Mouse (Mus musculus): ENCODE measurements around the gene Bub1b. TPM values are rescaled to one million over a fixed set of nuclear protein-coding genes. Genes with fewer than 3 reads are reported as not detected.

Gene Bub1b
- polyA plus RNA-seq, 1 experiment from 2014 or later, result 11.4 TPM

DNA sequence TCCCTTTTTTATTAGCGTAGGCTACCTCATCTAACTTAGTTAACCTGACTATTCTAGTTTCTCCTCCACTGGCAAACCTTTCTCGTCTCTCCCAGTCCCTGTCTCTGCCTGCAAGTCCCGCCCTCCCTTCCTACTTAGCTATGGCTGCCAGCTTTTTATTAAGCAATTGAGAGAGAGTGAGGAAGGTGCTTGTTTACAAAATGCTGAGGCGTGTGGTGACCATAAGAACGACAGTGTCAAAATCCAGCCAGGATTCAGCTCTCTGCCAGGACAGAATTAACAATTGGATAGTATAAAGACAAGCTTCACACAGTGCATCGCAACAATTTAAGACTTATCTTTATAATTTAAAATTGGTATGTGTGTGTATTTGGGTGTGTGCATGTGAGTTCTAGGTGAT, 6.1 kb downstream of the Bub1b start:
- Histone ChIP-seq H3K36me3 (ENCODE audit: control insufficient read depth, insufficient read depth, low read length) (peaks cover 6% of the 10 kb centered on the region; the same call in 1 of the 2 replicates), H3K4me1 (replicated peaks; ENCODE audit: control insufficient read depth, insufficient read depth) (no peaks in the 10 kb centered on the region)

DNA sequence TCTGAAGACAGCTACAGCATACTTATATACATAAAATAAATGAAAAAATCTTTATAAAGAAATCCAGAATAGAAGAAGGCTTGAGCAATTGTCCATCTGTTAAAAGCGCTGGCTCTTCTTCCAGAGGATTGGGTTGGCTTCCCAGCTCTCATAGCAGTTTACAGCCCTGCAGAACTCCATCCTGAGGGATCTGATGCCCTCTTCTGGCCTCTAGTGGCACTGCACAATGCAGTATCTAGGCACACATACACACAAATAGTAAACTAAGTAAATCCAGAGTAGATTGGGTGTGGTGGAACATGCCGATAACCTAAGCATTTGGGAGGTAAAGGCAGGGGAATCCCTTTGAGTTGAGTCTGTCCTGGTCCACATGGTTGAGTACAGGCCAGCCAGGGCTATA, 8.0 kb downstream of the Bub1b start:
- H3K4me3 ChIP-seq (ENCODE audit: low read depth, low read length), result no peak overlapping the region
- H3K27ac ChIP-seq (replicated peaks), result no peak overlapping the region
- no peak overlapping the region for H3K9ac ChIP-seq (ENCODE audit: low read length)
- WGBS, result 79% methylated on average over 2 of the region's 2 CpGs
- DNase-seq (ENCODE audit: low spot score) (peak; percentile 27), ATAC-seq (ENCODE audit: low FRiP score, low TSS enrichment) (no peak)
- H3K4me2 ChIP-seq (replicated peaks; ENCODE audit: low read depth), result no peak overlapping the region
- no peak for TF ChIP-seq EP300 (optimal IDR thresholded peaks at IDR 0.05)
- peak; percentile 77 for TF ChIP-seq CTCF (IDR thresholded peaks at IDR 0.05; ENCODE audit: low read depth)
- no peaks in the 10 kb centered on the region for H3K27me3 ChIP-seq (ENCODE audit: control insufficient read depth, insufficient read depth, low read length)
- no peaks in the 10 kb centered on the region for H3K4me1 ChIP-seq (replicated peaks; ENCODE audit: control insufficient read depth, insufficient read depth)
- H3K9me3 ChIP-seq (ENCODE audit: control insufficient read depth, low read length), result no peaks in the 10 kb centered on the region
- H3K36me3 ChIP-seq (ENCODE audit: control insufficient read depth, insufficient read depth, low read length), result peaks cover 6% of the 10 kb centered on the region; the same call in 1 of the 2 replicates

More for the DNA sequence above, 6.1 kb downstream of the Bub1b start:
- Histone ChIP-seq H3K9ac (ENCODE audit: low read length) (no peak overlapping the region), H3K4me3 (ENCODE audit: low read depth, low read length) (no peak overlapping the region), H3K27me3 (ENCODE audit: control insufficient read depth, insufficient read depth, low read length) (no peaks in the 10 kb centered on the region), H3K4me2 (replicated peaks; ENCODE audit: low read depth) (no peak overlapping the region), H3K9me3 (ENCODE audit: control insufficient read depth, low read length) (no peaks in the 10 kb centered on the region), H3K27ac (replicated peaks) (no peak overlapping the region)
- TF ChIP-seq CTCF (IDR thresholded peaks at IDR 0.05; ENCODE audit: low read depth), result no peak
- TF ChIP-seq EP300 (optimal IDR thresholded peaks at IDR 0.05), result no peak
- ATAC-seq (ENCODE audit: low FRiP score, low TSS enrichment) (no peak), DNase-seq (ENCODE audit: low spot score) (no peak)
- 82% methylated on average over 6 of the region's 6 CpGs for WGBS

DNA sequence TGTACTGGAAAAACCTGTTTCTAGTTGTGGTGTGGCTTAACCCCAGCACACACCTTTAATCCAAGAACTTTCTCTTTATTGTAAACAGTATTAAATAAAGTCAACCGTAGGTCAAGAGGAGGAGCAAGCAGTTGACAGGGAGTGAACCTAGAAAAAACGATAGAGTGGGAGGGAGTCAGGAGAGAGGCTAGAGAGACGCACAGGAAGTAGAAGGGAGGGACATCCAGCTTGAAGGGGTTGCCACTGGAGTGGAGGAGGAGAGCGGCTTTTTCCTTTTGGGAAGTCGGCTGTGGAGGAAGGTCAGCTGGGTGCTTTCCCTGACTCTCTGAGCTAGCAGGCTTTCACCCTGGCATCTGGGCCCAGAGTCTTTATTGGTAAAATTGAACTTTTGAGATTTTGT, 9.0 kb downstream of the Bub1b start:
- no peaks in the 10 kb centered on the region for H3K9me3 ChIP-seq (ENCODE audit: control insufficient read depth, low read length)

DNA sequence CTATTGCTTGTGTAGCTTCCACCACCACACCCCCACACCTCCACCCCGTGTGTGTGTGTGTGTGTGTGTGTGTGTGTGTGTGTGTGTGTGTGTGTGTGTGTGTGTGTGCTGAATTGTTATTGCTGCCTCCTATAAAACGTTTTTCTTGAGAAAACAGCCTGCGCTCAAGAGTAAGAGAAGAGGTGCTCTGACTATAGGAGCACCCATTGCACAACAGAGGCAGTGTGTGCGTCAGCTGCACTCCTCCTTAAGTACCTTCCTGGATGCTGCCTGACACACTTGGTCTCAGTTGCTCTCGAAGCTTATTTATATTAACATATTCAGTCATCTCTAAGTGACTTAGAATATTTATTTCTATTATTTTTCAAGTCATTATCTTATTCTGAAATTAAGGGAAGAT, 20.0 kb downstream of the Bub1b start:
- H3K36me3 ChIP-seq (ENCODE audit: control insufficient read depth, insufficient read depth, low read length), result no peaks in the 10 kb centered on the region; the same call in 1 of the 2 replicates
- WGBS, result 83% methylated on average over 5 of the region's 5 CpGs
- DNase-seq (ENCODE audit: low spot score), result no peak
- no peaks in the 10 kb centered on the region for H3K9me3 ChIP-seq (ENCODE audit: control insufficient read depth, low read length)
- ATAC-seq (ENCODE audit: low FRiP score, low TSS enrichment), result no peak
- no peaks in the 10 kb centered on the region for H3K4me1 ChIP-seq (replicated peaks; ENCODE audit: control insufficient read depth, insufficient read depth)
- no peaks in the 10 kb centered on the region for H3K27me3 ChIP-seq (ENCODE audit: control insufficient read depth, insufficient read depth, low read length)
- TF ChIP-seq EP300 (optimal IDR thresholded peaks at IDR 0.05) (no peak), CTCF (IDR thresholded peaks at IDR 0.05; ENCODE audit: low read depth) (no peak)
- H3K4me3 ChIP-seq (ENCODE audit: low read depth, low read length), result no peak overlapping the region
- H3K27ac ChIP-seq (replicated peaks), result no peak overlapping the region
- no peak overlapping the region for H3K9ac ChIP-seq (ENCODE audit: low read length)
- H3K4me2 ChIP-seq (replicated peaks; ENCODE audit: low read depth), result no peak overlapping the region

More for the DNA sequence above, 9.0 kb downstream of the Bub1b start:
- Histone ChIP-seq H3K36me3 (ENCODE audit: control insufficient read depth, insufficient read depth, low read length) (peaks cover 6% of the 10 kb centered on the region; the same call in 1 of the 2 replicates), H3K4me3 (ENCODE audit: low read depth, low read length) (no peak overlapping the region), H3K27me3 (ENCODE audit: control insufficient read depth, insufficient read depth, low read length) (no peaks in the 10 kb centered on the region), H3K9ac (ENCODE audit: low read length) (no peak overlapping the region), H3K27ac (replicated peaks) (no peak overlapping the region), H3K4me2 (replicated peaks; ENCODE audit: low read depth) (no peak overlapping the region), H3K4me1 (replicated peaks; ENCODE audit: control insufficient read depth, insufficient read depth) (no peaks in the 10 kb centered on the region)
- WGBS, result 54% methylated on average over 5 of the region's 5 CpGs
- no peak; the same call in 1 of the 2 replicates for ATAC-seq (ENCODE audit: low FRiP score, low TSS enrichment)
- no peak for TF ChIP-seq EP300 (optimal IDR thresholded peaks at IDR 0.05)
- no peak for TF ChIP-seq CTCF (IDR thresholded peaks at IDR 0.05; ENCODE audit: low read depth)
- no peak for DNase-seq (ENCODE audit: low spot score)

DNA sequence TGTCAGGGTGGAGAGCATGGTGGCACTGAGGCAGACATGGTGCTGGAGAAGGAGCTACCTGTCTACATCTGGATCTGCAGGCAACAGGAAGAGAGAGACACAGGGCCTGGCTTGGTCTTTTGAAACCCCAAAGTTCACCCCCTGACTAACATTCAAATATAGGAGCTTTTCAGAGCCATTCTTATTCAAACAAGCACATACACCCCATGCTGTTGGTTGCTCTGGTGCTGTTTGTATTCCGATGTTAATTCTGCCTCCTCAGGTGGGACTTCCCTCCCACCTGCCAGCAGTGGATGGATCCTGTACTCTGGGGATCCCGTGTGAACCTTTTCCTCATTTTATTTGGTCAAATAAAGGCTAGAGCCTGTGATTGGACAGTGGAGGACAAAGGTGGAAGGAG, 22.1 kb downstream of the Bub1b start:
- no peak for TF ChIP-seq CTCF (IDR thresholded peaks at IDR 0.05; ENCODE audit: low read depth)
- TF ChIP-seq EP300 (optimal IDR thresholded peaks at IDR 0.05), result no peak
- Histone ChIP-seq H3K36me3 (ENCODE audit: control insufficient read depth, insufficient read depth, low read length) (no peaks in the 10 kb centered on the region; the same call in 1 of the 2 replicates), H3K27me3 (ENCODE audit: control insufficient read depth, insufficient read depth, low read length) (no peaks in the 10 kb centered on the region), H3K4me1 (replicated peaks; ENCODE audit: control insufficient read depth, insufficient read depth) (no peaks in the 10 kb centered on the region), H3K9ac (ENCODE audit: low read length) (no peak overlapping the region), H3K4me2 (replicated peaks; ENCODE audit: low read depth) (no peak overlapping the region), H3K9me3 (ENCODE audit: control insufficient read depth, low read length) (no peaks in the 10 kb centered on the region), H3K27ac (replicated peaks) (no peak overlapping the region), H3K4me3 (ENCODE audit: low read depth, low read length) (no peak overlapping the region)
- ATAC-seq (ENCODE audit: low FRiP score, low TSS enrichment) (no peak), DNase-seq (ENCODE audit: low spot score) (no peak)
- WGBS, result 67% methylated on average over 2 of the region's 2 CpGs

DNA sequence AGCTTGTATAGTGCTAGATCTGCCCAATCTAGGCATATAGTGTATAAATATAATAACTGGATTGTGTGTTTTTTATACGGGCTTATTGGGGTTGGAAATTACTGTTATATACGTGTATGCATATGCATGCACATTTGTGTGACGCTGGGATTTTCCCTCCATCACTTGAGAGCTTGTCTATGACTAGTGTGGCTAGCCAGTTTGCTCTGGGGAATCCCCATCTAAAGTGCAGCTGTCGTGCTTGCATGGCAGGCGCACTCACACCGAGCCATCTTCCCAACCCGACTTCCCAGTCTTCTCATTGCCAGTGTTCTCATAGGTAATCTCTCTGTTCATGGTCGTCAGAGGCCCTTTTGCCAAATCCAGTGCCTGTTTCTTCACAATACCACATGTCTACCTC, 22.6 kb downstream of the Bub1b start:
- H3K9ac ChIP-seq (ENCODE audit: low read length), result no peak overlapping the region
- H3K27ac ChIP-seq (replicated peaks), result no peak overlapping the region
- 87% methylated on average over 8 of the region's 8 CpGs for WGBS
- DNase-seq (ENCODE audit: low spot score) (no peak), ATAC-seq (ENCODE audit: low FRiP score, low TSS enrichment) (no peak)
- no peaks in the 10 kb centered on the region; the same call in 1 of the 2 replicates for H3K36me3 ChIP-seq (ENCODE audit: control insufficient read depth, insufficient read depth, low read length)
- H3K4me1 ChIP-seq (replicated peaks; ENCODE audit: control insufficient read depth, insufficient read depth), result no peaks in the 10 kb centered on the region
- no peaks in the 10 kb centered on the region for H3K27me3 ChIP-seq (ENCODE audit: control insufficient read depth, insufficient read depth, low read length)
- H3K4me3 ChIP-seq (ENCODE audit: low read depth, low read length), result no peak overlapping the region
- H3K9me3 ChIP-seq (ENCODE audit: control insufficient read depth, low read length), result no peaks in the 10 kb centered on the region
- TF ChIP-seq EP300 (optimal IDR thresholded peaks at IDR 0.05), result no peak
- no peak overlapping the region for H3K4me2 ChIP-seq (replicated peaks; ENCODE audit: low read depth)

All from stomach, postnatal 0 days (tissue).